Mouse (Mus musculus): ENCODE measurements at regions not wholly inside any gene's neighbourhood (a gene's known extent, or its start where the extent isn't known, plus 50 kb on each side); places are given as distances from the start of the nearest gene placed in this dataset.

GRCm38 (mm10) chr1:154117346-154117687, 83.7 kb upstream of the Zfp648 start:
- peak; percentile 57 for DNase-seq (ENCODE audit: low spot score in 2 of 2)

GRCm38 (mm10) chr1:154117688-154118373, 83.2 kb upstream of the Zfp648 start:
- peak; percentile 66 to 74 for DNase-seq (ENCODE audit: low spot score in 2 of 2)

GRCm38 (mm10) chr1:154118374-154119004, 82.5 kb upstream of the Zfp648 start:
- DNase-seq (ENCODE audit: low spot score in 2 of 2), result peak; percentile 69 to 85

GRCm38 (mm10) chr1:154119611-154120010, 81.4 kb upstream of the Zfp648 start:
- peak in 1 of 2 experiments; percentile 23 for DNase-seq (ENCODE audit: low spot score in 2 of 2)

- DNase-seq (ENCODE audit: low spot score in 2 of 2), result peak; percentile 81 to 86
Measured at GRCm38 (mm10) chr1:154120693-154121092, 80.3 kb upstream of the Zfp648 start.

GRCm38 (mm10) chr1:154124981-154125380, 76.0 kb upstream of the Zfp648 start:
- DNase-seq (ENCODE audit: low spot score in 2 of 2), result no peak

GRCm38 (mm10) chr1:154126487-154126886, 74.5 kb upstream of the Zfp648 start:
- DNase-seq (ENCODE audit: low spot score in 2 of 2), result no peak

GRCm38 (mm10) chr1:154139488-154139887, 61.5 kb upstream of the Zfp648 start:
- DNase-seq (ENCODE audit: low spot score in 2 of 2), result peak; percentile 76 to 86

GRCm38 (mm10) chr1:154143691-154144090, 57.3 kb upstream of the Zfp648 start:
- DNase-seq (ENCODE audit: low spot score in 2 of 2), result no peak

GRCm38 (mm10) chr1:154147001-154147571, 53.9 kb upstream of the Zfp648 start:
- DNase-seq (ENCODE audit: low spot score in 2 of 2), result no peak

GRCm38 (mm10) chr1:154148948-154149347, 52.0 kb upstream of the Zfp648 start:
- DNase-seq (ENCODE audit: low spot score in 2 of 2), result no peak

GRCm38 (mm10) chr1:154149431-154150143, 51.4 kb upstream of the Zfp648 start:
- no peak for DNase-seq (ENCODE audit: low spot score in 2 of 2)

GRCm38 (mm10) chr1:154150167-154150851, 50.7 kb upstream of the Zfp648 start:
- DNase-seq (ENCODE audit: low spot score in 2 of 2), result peak; percentile 87 to 93

Measured in right cerebral cortex, postnatal 10 days (tissue).